Mouse (Mus musculus): ENCODE measurements around the gene Mrpl10. TPM values are rescaled to one million over a fixed set of nuclear protein-coding genes. Genes with fewer than 3 reads are reported as not detected.

The Mrpl10 gene
- polyA plus RNA-seq, 1 experiment: 57.6 TPM

DNA sequence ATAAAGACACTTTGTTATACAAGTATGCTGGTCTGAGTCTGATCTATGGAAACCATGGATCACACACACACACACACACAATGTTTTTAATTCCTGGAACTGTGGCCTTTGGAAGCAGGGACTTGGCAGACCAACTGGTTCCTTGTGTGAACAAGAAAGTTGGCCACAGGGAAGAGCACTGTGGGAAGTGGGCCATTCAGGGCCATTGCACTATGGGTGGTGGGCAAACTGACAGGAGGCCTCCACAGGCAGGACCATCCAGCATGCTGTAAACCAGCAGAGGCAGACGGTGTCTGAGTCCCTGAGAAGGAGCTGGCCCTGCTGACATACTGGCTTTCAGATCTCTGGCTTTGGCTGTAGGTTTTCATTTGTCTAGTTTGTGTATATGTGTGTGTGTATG is 28.0 kb downstream of the Mrpl10 start:
- no peaks in the 10 kb centered on the region for H3K4me1 ChIP-seq (ENCODE audit: control insufficient read depth, insufficient read depth, insufficient read length)
- no peak overlapping the region for H3K4me3 ChIP-seq (ENCODE audit: extremely low read depth, insufficient read depth, insufficient read length)
- 59% methylated on average over 1 of the region's 1 CpGs for WGBS
- no peak overlapping the region for H3K27ac ChIP-seq (ENCODE audit: insufficient read depth, low read length)
- TF ChIP-seq POLR2A (IDR thresholded peaks at IDR 0.05; ENCODE audit: low read depth, low read length) (no peak), CTCF (IDR thresholded peaks at IDR 0.05; ENCODE audit: extremely low read depth, insufficient read depth, insufficient read length, insufficient replicate concordance) (no peak)
- peaks cover 17% of the 10 kb centered on the region for H3K36me3 ChIP-seq (ENCODE audit: control insufficient read depth, insufficient read depth, low read length)
- H3K27me3 ChIP-seq (ENCODE audit: control insufficient read depth, insufficient read depth, low read length): no peaks in the 10 kb centered on the region
- DNase-seq (ENCODE audit: low read depth in 1 of 2, low spot score in 2 of 2): no peak

DNA sequence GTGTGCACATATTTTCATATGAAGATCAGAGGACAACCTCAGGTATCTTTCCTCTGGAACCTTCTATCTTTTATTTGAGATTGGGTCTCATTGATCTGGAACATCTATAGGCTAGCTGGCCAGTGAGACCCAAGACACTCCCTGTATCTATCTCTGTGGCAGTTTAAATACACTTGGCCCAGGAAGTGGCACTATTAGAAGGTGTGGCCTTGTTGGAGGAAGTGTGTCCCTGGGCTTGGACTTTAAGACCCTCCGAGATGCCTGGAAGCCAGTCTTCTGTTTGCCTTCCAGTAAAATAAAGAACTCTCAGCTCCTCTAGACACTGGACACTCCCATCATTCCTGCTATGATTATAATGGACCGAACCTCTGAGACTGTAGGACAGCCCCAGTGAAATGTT is 28.4 kb downstream of the Mrpl10 start:
- WGBS: 84% methylated on average over 2 of the region's 2 CpGs
- H3K36me3 ChIP-seq (ENCODE audit: control insufficient read depth, insufficient read depth, low read length): peaks cover 17% of the 10 kb centered on the region
- no peak overlapping the region for H3K4me3 ChIP-seq (ENCODE audit: extremely low read depth, insufficient read depth, insufficient read length)
- no peak for TF ChIP-seq POLR2A (IDR thresholded peaks at IDR 0.05; ENCODE audit: low read depth, low read length)
- no peak for TF ChIP-seq CTCF (IDR thresholded peaks at IDR 0.05; ENCODE audit: extremely low read depth, insufficient read depth, insufficient read length, insufficient replicate concordance)
- no peak for DNase-seq (ENCODE audit: low read depth in 1 of 2, low spot score in 2 of 2)
- H3K27ac ChIP-seq (ENCODE audit: insufficient read depth, low read length): no peak overlapping the region
- no peaks in the 10 kb centered on the region for H3K27me3 ChIP-seq (ENCODE audit: control insufficient read depth, insufficient read depth, low read length)
- H3K4me1 ChIP-seq (ENCODE audit: control insufficient read depth, insufficient read depth, insufficient read length): no peaks in the 10 kb centered on the region

DNA sequence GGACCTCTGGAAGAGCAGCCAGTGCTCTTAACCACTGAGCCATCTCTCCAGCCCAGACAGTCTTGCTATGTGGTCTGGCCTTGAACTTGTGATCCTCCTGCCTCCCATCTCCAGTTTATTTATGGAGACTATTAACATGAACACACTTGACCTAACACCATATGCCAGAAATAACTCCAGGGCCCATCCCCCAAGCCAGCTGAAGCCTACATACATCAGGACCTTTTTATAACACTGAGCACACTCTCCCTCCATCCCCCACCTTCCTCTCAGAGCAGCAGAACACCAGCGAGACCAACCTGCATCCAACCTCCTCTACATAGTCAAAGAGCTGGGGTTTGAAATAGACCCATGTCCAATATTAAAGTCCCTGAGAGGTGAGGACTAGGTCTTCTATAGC is 29.8 kb downstream of the Mrpl10 start:
- no peaks in the 10 kb centered on the region for H3K27me3 ChIP-seq (ENCODE audit: control insufficient read depth, insufficient read depth, low read length)
- DNase-seq (ENCODE audit: low read depth in 1 of 2, low spot score in 2 of 2): no peak
- H3K4me3 ChIP-seq (ENCODE audit: extremely low read depth, insufficient read depth, insufficient read length): no peak overlapping the region
- no peaks in the 10 kb centered on the region for H3K4me1 ChIP-seq (ENCODE audit: control insufficient read depth, insufficient read depth, insufficient read length)
- no peak overlapping the region for H3K27ac ChIP-seq (ENCODE audit: insufficient read depth, low read length)
- WGBS: 75% methylated on average over 1 of the region's 1 CpGs
- peaks cover 17% of the 10 kb centered on the region for H3K36me3 ChIP-seq (ENCODE audit: control insufficient read depth, insufficient read depth, low read length)
- TF ChIP-seq CTCF (IDR thresholded peaks at IDR 0.05; ENCODE audit: extremely low read depth, insufficient read depth, insufficient read length, insufficient replicate concordance): no peak
- no peak for TF ChIP-seq POLR2A (IDR thresholded peaks at IDR 0.05; ENCODE audit: low read depth, low read length)

DNA sequence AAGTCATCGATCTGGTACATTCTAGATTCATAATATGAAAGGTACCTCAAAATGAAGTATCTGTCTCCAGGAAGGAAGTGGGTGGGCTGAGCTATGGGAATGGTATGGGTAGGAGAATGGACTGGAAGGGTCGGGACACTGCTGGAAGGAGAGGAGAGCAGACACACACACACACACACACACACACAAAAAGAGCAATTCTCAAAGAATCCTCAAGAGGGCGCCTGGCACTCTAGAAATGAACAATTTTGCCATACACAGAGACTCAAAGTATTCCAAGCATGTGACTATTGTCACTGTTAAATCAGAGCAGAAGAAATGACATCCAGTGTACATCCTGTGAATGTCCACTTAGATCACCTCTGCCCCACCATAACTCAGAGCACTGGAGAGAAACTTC is 31.2 kb downstream of the Mrpl10 start:
- DNase-seq (ENCODE audit: low read depth in 1 of 2, low spot score in 2 of 2): no peak
- Histone ChIP-seq H3K4me3 (ENCODE audit: extremely low read depth, insufficient read depth, insufficient read length) (no peak overlapping the region), H3K36me3 (ENCODE audit: control insufficient read depth, insufficient read depth, low read length) (peaks cover 11% of the 10 kb centered on the region), H3K4me1 (ENCODE audit: control insufficient read depth, insufficient read depth, insufficient read length) (no peaks in the 10 kb centered on the region), H3K27me3 (ENCODE audit: control insufficient read depth, insufficient read depth, low read length) (no peaks in the 10 kb centered on the region), H3K27ac (ENCODE audit: insufficient read depth, low read length) (no peak overlapping the region)
- TF ChIP-seq CTCF (IDR thresholded peaks at IDR 0.05; ENCODE audit: extremely low read depth, insufficient read depth, insufficient read length, insufficient replicate concordance): no peak
- TF ChIP-seq POLR2A (IDR thresholded peaks at IDR 0.05; ENCODE audit: low read depth, low read length): no peak
- WGBS: 30% methylated on average over 3 of the region's 3 CpGs

DNA sequence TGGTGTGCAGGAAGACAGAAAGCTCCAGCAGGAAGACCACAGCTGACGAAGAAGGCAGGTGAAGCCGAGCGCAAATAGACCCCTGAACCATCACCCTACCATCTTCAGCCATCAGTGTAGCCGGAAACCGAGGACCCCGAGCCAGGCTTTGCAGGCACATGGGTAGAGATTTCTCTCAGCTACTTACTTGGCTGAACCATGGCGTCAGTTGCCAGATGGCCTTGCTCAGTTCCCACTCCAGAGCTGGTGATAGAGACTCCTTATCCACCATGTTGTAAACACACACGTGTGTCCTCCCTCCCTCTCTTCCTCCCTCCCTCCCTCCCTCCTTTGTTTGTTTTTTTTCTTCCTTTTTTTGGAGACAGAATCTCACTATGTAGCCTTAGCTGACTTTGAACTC is 32.9 kb downstream of the Mrpl10 start:
- DNase-seq (ENCODE audit: low read depth in 1 of 2, low spot score in 2 of 2): no peak
- no peak overlapping the region for H3K4me3 ChIP-seq (ENCODE audit: extremely low read depth, insufficient read depth, insufficient read length)
- no peaks in the 10 kb centered on the region for H3K27me3 ChIP-seq (ENCODE audit: control insufficient read depth, insufficient read depth, low read length)
- H3K36me3 ChIP-seq (ENCODE audit: control insufficient read depth, insufficient read depth, low read length): no peaks in the 10 kb centered on the region
- TF ChIP-seq POLR2A (IDR thresholded peaks at IDR 0.05; ENCODE audit: low read depth, low read length) (no peak), CTCF (IDR thresholded peaks at IDR 0.05; ENCODE audit: extremely low read depth, insufficient read depth, insufficient read length, insufficient replicate concordance) (no peak)
- 71% methylated on average over 8 of the region's 8 CpGs for WGBS
- no peaks in the 10 kb centered on the region for H3K4me1 ChIP-seq (ENCODE audit: control insufficient read depth, insufficient read depth, insufficient read length)
- H3K27ac ChIP-seq (ENCODE audit: insufficient read depth, low read length): no peak overlapping the region

DNA sequence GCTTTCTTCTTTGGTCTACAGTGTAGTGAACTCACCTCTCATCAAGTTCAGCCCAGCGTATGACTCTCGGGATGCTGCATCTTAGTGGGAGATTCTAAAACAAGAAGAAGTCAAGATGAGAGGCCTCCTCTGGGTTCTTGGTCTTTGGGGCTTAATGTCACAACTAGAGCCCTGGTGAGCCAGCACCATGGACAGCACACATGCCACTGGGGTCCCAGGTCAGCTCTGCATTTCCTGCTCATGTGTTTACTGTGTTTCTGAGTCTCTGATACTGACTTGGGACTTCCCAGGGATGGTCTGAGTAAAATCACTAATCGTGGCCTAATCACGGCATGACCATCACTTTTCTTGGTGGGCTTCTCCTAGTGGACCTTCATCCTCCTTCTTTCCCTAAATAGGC is 37.4 kb downstream of the Mrpl10 start:
- H3K27ac ChIP-seq (ENCODE audit: insufficient read depth, low read length): no peak overlapping the region
- no peak overlapping the region for H3K4me3 ChIP-seq (ENCODE audit: extremely low read depth, insufficient read depth, insufficient read length)
- TF ChIP-seq CTCF (IDR thresholded peaks at IDR 0.05; ENCODE audit: extremely low read depth, insufficient read depth, insufficient read length, insufficient replicate concordance) (no peak), POLR2A (IDR thresholded peaks at IDR 0.05; ENCODE audit: low read depth, low read length) (no peak)
- H3K36me3 ChIP-seq (ENCODE audit: control insufficient read depth, insufficient read depth, low read length): no peaks in the 10 kb centered on the region
- 55% methylated on average over 4 of the region's 4 CpGs for WGBS
- H3K27me3 ChIP-seq (ENCODE audit: control insufficient read depth, insufficient read depth, low read length): no peaks in the 10 kb centered on the region
- DNase-seq (ENCODE audit: low read depth in 1 of 2, low spot score in 2 of 2): no peak
- H3K4me1 ChIP-seq (ENCODE audit: control insufficient read depth, insufficient read depth, insufficient read length): no peaks in the 10 kb centered on the region

DNA sequence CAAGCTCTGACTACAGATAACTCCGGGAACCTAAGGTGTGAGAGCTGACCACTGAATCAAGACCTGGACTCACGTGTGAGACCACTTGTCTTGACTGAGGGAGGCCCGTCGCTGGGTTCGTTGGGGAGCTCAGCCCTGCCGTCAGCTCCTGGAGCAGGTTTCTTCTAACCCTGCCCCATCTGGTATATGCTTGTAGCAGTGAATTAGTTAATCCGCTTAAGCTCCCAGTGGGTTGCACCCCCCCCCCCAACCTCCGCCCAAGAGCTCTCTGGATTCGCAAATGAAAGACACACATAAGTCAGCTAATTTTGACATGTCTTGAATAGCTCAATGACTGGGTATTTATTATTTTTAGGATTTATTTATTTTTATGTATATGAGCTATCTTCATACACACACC is 38.9 kb downstream of the Mrpl10 start:
- no peak for DNase-seq (ENCODE audit: low read depth in 1 of 2, low spot score in 2 of 2)
- Histone ChIP-seq H3K36me3 (ENCODE audit: control insufficient read depth, insufficient read depth, low read length) (no peaks in the 10 kb centered on the region), H3K4me1 (ENCODE audit: control insufficient read depth, insufficient read depth, insufficient read length) (no peaks in the 10 kb centered on the region), H3K27ac (ENCODE audit: insufficient read depth, low read length) (no peak overlapping the region), H3K4me3 (ENCODE audit: extremely low read depth, insufficient read depth, insufficient read length) (no peak overlapping the region), H3K27me3 (ENCODE audit: control insufficient read depth, insufficient read depth, low read length) (0 out of 2 replicates have a peak, but pooled peaks cover 1% of the 10 kb centered on the region)
- WGBS: 74% methylated on average over 9 of the region's 9 CpGs
- TF ChIP-seq CTCF (IDR thresholded peaks at IDR 0.05; ENCODE audit: extremely low read depth, insufficient read depth, insufficient read length, insufficient replicate concordance): no peak
- no peak for TF ChIP-seq POLR2A (IDR thresholded peaks at IDR 0.05; ENCODE audit: low read depth, low read length)

Data from spleen, adult 2 months (tissue).